Mouse (Mus musculus) left cerebral cortex, adult 11 months (tissue): ENCODE measurements around the gene Hoxa13.

Experiments
- DNase-seq: peaks from one replicate; pipeline ENCODE4 v3.0.0; 2022; ENCODE audit warnings: low spot score

The Hoxa13 gene

GRCm38 (mm10) chr6:52252016-52252774 lies 8.5 kb downstream of the Hoxa13 start:
- DNase-seq = no peak

DNA sequence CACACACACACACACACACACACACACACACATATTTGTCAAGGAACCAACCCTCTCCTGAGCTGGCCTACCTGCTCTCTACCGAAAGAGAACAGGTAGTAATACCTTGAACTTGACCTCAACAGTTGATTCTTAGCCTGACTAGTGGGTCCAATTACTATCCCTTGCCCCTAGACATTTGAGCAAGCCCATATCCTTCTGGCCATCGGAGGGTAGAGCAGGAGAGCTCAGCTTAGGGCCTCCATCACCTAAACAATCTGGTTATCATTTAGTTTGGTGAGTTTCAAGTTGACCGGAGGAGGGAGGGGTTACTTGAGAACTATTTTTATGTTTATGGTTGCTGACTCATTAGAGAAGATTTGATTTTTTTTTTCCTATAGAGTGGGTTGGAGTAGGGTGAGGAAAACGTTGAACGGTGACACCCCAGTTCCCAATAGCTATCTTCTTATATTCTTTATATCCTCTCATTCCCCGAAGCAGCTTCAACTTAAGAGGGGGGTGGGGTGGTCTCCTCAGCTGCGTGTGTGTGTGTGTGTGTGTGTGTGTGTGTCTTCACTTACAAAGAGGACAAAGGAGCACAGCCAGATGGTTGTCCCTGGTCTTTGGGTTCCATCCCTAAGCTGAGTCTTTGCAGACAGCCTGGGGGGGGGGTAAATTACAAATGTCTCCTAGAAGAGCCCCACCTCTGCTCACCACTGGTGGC lies 9.4 kb downstream of the Hoxa13 start:
- no peak for DNase-seq

- no peak for DNase-seq
These were observed 10.9 kb downstream of the Hoxa13 start for GRCm38 (mm10) chr6:52249826-52250225.

- no peak for DNase-seq
These were observed 11.3 kb downstream of the Hoxa13 start for GRCm38 (mm10) chr6:52249415-52249738.

- no peak for DNase-seq
These were observed 11.9 kb downstream of the Hoxa13 start for GRCm38 (mm10) chr6:52248638-52249414.

DNA sequence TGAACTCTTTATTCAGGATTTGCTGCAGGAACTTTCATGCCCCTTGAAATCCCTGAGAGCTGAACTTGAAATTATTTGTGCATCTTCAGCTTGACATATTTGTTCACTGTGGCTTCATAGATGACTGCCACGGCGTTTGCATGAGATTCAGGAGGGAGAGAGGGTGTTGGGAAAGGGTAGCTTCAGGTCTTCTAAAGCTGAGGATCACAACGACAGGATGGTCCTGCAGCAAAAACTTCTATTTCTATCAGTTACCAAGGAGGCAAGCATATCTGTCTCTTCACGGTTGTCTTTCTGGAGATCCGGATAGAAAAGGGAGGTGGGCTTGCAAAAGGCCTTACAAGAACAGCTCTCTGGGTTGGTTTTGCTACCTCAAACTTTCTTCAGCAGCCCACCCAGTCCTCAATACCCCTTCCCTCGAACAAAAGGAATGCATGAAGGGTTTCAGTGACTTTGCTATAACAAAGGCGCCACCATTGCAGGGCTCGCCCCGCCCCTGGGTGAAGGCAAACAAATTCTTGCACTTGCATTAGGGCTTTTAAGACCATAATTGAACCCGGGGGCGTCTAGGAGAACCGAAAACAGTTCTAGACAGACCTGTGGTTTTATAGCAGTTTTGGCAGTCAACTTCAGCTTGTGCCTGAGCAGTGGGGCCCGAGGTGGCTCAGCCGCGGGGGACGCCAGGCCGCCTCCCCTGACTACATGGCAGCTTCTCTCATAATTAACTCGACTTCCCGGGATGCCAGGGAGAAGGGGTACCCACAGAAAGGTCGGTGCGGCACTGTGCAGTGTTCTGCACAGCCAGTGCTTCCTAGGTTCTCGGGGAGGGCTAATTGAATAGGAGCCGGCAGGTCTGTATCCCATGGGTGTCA lies 12.7 kb downstream of the Hoxa13 start:
- DNase-seq = no peak

GRCm38 (mm10) chr6:52246916-52247315 lies 13.8 kb downstream of the Hoxa13 start:
- no peak for DNase-seq

GRCm38 (mm10) chr6:52246403-52246803 lies 14.3 kb downstream of the Hoxa13 start:
- DNase-seq = no peak

GRCm38 (mm10) chr6:52245757-52246142 lies 14.9 kb downstream of the Hoxa13 start, which contains the start of gene Hoxa11:
TSS of gene Hoxa11 (minus strand) at chr6:52245810.
- no peak for DNase-seq

DNA sequence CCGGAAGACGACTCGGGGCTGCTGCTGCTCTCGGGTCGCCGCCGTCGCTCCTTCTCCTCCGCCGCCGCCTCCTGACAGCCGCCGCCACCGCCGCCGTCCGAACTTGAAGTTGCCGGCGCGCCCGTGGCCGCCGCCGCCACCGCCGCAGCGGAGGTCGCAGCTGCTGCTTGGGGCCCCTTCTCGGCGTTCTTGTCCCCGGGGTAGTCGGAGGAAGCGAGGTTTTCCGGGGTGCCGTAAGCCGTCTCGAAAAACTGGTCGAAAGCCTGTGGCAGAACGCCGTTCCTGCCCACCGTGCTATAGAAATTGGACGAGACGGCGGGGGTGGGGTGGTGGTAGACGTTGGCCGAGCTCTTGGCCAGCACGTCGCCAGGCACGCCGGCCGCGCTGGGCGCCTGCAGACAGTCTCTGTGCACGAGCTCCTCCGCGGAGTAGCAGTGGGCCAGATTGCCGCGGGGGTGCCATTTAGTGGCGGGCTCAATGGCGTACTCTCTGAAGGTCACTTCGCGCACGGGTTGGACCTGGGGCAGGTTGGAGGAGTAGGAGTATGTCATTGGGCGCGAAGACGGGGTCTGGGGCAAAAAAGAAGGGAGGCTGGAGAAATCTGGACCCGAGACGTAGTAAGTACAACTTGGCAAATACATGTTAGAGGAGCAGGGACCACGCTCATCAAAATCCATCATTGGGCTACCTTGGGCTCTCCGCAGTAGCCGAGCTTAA lies 15.5 kb downstream of the Hoxa13 start:
- no peak for DNase-seq

GRCm38 (mm10) chr6:52244471-52245039 lies 16.1 kb downstream of the Hoxa13 start:
- DNase-seq = no peak

GRCm38 (mm10) chr6:52243681-52244121 lies 17.0 kb downstream of the Hoxa13 start:
- DNase-seq = no peak

- no peak for DNase-seq
These were observed 17.8 kb downstream of the Hoxa13 start for GRCm38 (mm10) chr6:52242801-52243332.

GRCm38 (mm10) chr6:52241001-52241621 lies 19.6 kb downstream of the Hoxa13 start:
- no peak for DNase-seq

GRCm38 (mm10) chr6:52240389-52241000 lies 20.2 kb downstream of the Hoxa13 start, which contains the start of gene Hoxa10:
TSS of gene Hoxa10 (minus strand) at chr6:52240854.
- no peak for DNase-seq

- DNase-seq = no peak
These were observed 20.9 kb downstream of the Hoxa13 start for GRCm38 (mm10) chr6:52239625-52240388.

DNA sequence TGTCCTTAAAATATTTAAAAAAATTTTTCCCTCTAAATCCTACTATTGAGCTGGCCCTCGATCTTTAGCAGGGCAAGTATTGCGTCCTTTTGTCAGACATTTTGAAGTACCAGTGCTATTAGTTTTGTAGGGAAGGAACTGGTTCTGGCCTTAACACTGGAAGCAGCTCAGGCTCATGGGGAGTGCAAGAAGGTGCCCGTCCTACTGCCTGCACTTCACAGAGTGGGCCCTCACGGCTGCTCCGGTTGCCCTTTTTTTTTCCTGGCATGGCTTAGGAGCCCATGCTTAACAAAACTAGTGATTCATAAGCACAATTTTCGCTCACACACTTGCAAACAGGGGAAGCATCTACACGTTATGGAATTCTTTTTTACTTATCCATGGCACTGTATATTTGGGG lies 21.7 kb downstream of the Hoxa13 start:
- DNase-seq = no peak

DNA sequence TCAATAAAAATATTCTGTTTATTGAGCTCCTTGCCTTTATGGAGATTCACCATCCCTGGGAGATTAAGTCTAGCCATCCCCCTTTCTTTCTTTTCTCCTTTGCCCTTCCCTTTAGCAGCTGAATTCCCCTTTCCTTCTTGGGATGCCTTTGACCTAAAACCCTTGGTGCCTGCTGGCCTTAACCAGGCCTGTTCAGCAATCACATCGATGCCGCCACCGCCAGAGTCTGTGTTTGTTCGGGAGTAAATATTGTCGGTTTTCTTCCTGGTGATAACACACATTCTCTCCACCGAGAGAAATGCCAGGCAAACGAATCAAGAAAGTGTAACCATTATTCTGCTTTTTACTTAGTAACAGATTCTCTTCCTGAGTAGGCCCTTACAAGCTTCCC lies 22.5 kb downstream of the Hoxa13 start:
- no peak for DNase-seq
